Mouse (Mus musculus) hindbrain, embryonic 11.5 days (tissue): Measurements from ENCODE around the gene Catsperz. TPM values are rescaled to one million over a fixed set of nuclear protein-coding genes. Genes with fewer than 3 reads are reported as not detected.

Experiments used
- ATAC-seq: fragments of 200-750 bp; cut with Nextera tagmentation; 2 replicates; pipeline ENCODE4 v1.8.0; 2017; ENCODE audit warnings: mild to moderate bottlenecking, moderate TSS enrichment, moderate library complexity; ENCODE audit not compliant: low FRiP score
- DNase-seq: peaks from one replicate; pipeline ENCODE4 v3.0.0-alpha.2; 2015; ENCODE audit warnings: low spot score
- H3K27ac ChIP-seq: fragments of 300-500 bp; sonication (generic); 2 replicates; pipeline ENCODE4 v1.5.1; 2014; ENCODE audit warnings: mild to moderate bottlenecking, low read depth, low read length
- H3K27me3 ChIP-seq: fragments of 300-500 bp; sonication (generic); 2 replicates; pipeline ENCODE4 v1.6.1; 2014; ENCODE audit warnings: mild to moderate bottlenecking, low read length, moderate library complexity, mixed read lengths; ENCODE audit not compliant: control insufficient read depth, insufficient read depth
- H3K36me3 ChIP-seq: fragments of 300-500 bp; sonication (generic); 2 replicates; pipeline ENCODE4 v1.6.1; 2014; ENCODE audit warnings: mild to moderate bottlenecking, low read length, moderate library complexity, mixed read lengths; ENCODE audit not compliant: control insufficient read depth, insufficient read depth
- H3K4me1 ChIP-seq: fragments of 300-500 bp; sonication (generic); replicated peaks from 2 replicates; pipeline ENCODE4 v1.6.1; 2014; ENCODE audit warnings: low read length, mixed read lengths; ENCODE audit not compliant: control insufficient read depth, insufficient read depth
- H3K4me2 ChIP-seq: fragments of 300-500 bp; sonication (generic); replicated peaks from 2 replicates; pipeline ENCODE4 v1.6.1; 2014; ENCODE audit warnings: mild to moderate bottlenecking, low read depth, low read length
- H3K4me3 ChIP-seq: fragments of 300-500 bp; sonication (generic); 2 replicates; pipeline ENCODE4 v1.5.1; 2014; ENCODE audit warnings: low read depth, low read length
- H3K9ac ChIP-seq: fragments of 300-500 bp; sonication (generic); 2 replicates; pipeline ENCODE4 v1.6.1; 2014; ENCODE audit warnings: low read depth, low read length
- H3K9me3 ChIP-seq: fragments of 300-500 bp; sonication (generic); 2 replicates; pipeline ENCODE4 v1.6.1; 2016; ENCODE audit warnings: low read length; ENCODE audit not compliant: control insufficient read depth
- WGBS: fragments of 180-500 bp; shearing (Covaris S2); extraction: QIAGEN DNeasy Blood & Tissue Kit; methylation state at CpG from one replicate; pipeline ENCODE4 v1.1.7; 2014; 5-methylcytosine and 5-hydroxymethylcytosine counted together
- polyA plus RNA-seq: library from polyadenylated mRNA; unstranded; fragments of >200 nt; fragmentation: Nextera tagmentation; extraction: Ambion mirVana; gene quantifications from 2 replicates; pipeline ENCODE4 v1.2.1, GENCODE M21; 2014

Catsperz gene
- polyA plus RNA-seq, 1 experiment from 2014 or later = not detected

DNA sequence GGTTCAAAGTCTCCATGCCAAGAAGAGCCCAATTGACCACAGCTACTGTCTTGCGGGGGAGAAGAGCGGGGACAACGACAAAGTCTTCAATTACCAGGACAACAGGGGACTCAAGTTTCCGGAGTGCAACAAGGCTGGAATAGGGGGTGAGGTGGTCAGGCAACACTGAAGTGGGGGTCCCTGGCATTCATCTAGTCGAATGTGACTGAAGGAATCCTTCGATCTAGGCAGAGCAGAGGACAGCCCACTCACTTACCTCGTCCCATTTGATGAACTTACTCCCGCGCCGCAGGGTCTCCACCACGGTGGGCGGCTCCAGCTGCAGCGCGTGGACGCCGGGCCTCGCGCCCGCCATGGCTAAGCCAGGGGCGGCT, 44.1 kb upstream of the Catsperz start:
- under 1% methylated on average over 18 of the region's 20 CpGs for WGBS
- Histone ChIP-seq H3K4me1 (peaks cover 5% of the 10 kb centered on the region), H3K9ac (peak overlapping the region; percentile 61; the same call in 1 of the 2 replicates), H3K9me3 (no peaks in the 10 kb centered on the region), H3K4me3 (peak overlapping the region; percentile 38), H3K27me3 (peaks cover 8% of the 10 kb centered on the region), H3K4me2 (peak overlapping the region; percentile 54), H3K36me3 (no peaks in the 10 kb centered on the region), H3K27ac (no peak overlapping the region)
- DNase-seq (no peak), ATAC-seq (no peak)

DNA sequence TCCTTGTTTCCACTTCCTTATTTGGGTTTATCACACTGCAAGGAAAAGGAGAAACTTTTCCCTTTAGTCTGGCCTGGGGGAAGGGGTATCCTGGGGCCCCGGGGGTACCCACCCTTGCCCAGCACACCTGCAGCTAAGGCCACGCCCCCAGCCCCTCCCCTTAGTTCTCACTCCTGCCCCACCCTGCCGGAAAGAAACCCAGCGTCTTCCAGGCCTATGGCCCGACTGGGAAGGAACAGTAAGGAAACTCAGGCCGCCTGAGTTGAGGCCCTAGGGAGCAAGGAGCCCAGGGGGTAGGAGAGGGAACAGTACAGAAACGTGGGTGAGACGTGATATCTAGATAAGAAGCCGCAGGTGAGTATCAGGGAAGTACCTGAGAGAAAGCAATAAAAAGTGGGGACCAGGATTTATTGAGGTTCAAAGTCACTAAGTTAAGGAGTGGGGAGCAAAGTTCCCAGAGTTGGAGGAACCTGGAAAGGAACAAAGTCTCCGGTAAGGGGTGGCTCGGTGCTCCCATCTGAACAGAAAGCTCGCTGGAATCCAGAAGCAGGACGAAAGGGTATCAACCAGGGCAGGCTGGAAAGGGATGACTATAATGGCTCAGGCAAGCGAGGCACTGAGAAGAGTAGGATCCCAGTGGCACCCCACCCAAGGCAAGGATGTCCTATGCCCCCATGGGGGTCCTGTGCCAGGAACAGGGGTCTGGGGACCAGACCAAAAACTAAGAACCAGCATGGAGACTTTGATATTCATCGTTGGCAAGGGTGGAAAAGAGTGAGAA, 43.5 kb upstream of the Catsperz start:
- WGBS = 10% methylated on average over 15 of the region's 15 CpGs
- Histone ChIP-seq H3K9ac (no peak overlapping the region), H3K4me2 (peak overlapping the region; percentile 54), H3K9me3 (no peaks in the 10 kb centered on the region), H3K4me3 (peak overlapping the region; percentile 38; the same call in 1 of the 2 replicates), H3K36me3 (no peaks in the 10 kb centered on the region), H3K27ac (no peak overlapping the region), H3K27me3 (peaks cover 8% of the 10 kb centered on the region), H3K4me1 (peaks cover 5% of the 10 kb centered on the region)
- DNase-seq (no peak), ATAC-seq (no peak)

DNA sequence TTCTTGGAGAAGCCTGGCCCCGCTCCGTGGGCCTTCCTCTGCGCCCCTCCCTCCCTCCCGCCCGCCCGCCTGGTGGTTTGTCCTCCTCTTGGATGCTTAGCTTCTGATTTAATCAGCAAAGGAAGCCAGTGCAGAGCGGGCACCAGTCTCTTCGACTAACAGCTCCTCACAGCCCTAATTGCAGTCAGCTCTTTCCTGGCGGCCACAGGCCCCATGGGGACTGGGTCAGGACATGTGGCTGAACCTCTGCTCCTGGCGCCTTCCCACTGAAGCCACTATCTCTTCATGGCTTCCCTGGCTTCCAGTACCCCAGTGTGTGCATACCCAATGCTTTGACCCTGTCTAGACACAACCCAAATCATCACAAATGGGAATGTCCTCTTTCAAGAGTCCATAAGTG, 31.3 kb upstream of the Catsperz start:
- Histone ChIP-seq H3K36me3 (0 out of 2 replicates have a peak, but pooled peaks cover 2% of the 10 kb centered on the region), H3K4me2 (no peak overlapping the region), H3K9ac (no peak overlapping the region), H3K9me3 (no peaks in the 10 kb centered on the region), H3K27ac (no peak overlapping the region), H3K27me3 (no peaks in the 10 kb centered on the region; the same call in 1 of the 2 replicates), H3K4me1 (0 out of 2 replicates have a peak, but pooled peaks cover 6% of the 10 kb centered on the region), H3K4me3 (no peak overlapping the region)
- DNase-seq = no peak
- no peak for ATAC-seq
- 69% methylated on average over 10 of the region's 10 CpGs for WGBS

DNA sequence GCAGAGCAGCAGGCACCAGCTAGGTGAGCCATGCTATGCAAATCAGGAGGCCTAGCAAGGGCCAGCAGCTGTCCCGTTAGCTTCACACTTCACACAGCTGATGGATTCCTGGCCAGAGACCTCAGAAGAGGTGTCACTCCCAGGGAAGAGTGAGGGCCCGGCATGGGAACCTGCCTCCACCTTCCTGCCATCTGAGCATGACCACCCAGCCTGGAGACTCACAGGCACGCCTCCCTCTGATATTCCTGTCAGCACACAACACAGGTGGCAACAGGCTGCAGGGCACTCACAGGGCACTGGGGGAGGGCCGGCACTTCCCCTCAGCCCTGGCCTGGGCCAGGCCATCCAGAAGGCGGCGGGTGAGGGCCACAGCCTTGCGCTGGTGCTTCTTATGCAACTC, 30.2 kb upstream of the Catsperz start:
- DNase-seq (no peak), ATAC-seq (no peak)
- H3K27me3 ChIP-seq = no peaks in the 10 kb centered on the region; the same call in 1 of the 2 replicates
- 0 out of 2 replicates have a peak, but pooled peaks cover 6% of the 10 kb centered on the region for H3K4me1 ChIP-seq
- WGBS = 83% methylated on average over 7 of the region's 7 CpGs
- no peaks in the 10 kb centered on the region for H3K9me3 ChIP-seq
- H3K27ac ChIP-seq = no peak overlapping the region
- 0 out of 2 replicates have a peak, but pooled peaks cover 2% of the 10 kb centered on the region for H3K36me3 ChIP-seq
- H3K4me2 ChIP-seq = no peak overlapping the region
- no peak overlapping the region for H3K4me3 ChIP-seq
- no peak overlapping the region for H3K9ac ChIP-seq

DNA sequence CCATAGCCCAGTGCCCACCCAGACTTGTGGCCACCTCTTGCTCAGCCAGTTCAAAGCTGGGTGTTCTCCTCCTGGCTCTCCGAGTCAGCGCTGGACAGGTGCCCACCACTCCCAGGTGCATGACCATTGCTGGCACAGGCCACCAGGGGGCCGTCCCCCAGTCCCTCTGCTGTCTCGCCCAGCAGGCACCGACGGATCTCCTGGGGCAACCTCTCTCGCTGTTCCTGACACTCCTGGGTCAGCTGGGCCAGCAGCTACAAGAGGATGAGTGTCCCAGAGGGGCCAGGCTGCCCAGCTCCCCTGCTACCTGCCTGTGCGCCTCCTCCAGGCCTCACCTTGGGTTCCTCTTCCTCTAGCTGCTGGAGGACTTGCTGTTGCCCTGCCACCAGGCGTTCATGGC, 28.9 kb upstream of the Catsperz start:
- Histone ChIP-seq H3K9me3 (no peaks in the 10 kb centered on the region), H3K27me3 (no peaks in the 10 kb centered on the region; the same call in 1 of the 2 replicates), H3K4me3 (no peak overlapping the region), H3K4me1 (peaks cover 12% of the 10 kb centered on the region; the same call in 1 of the 2 replicates), H3K4me2 (no peak overlapping the region), H3K27ac (no peak overlapping the region), H3K9ac (no peak overlapping the region), H3K36me3 (0 out of 2 replicates have a peak, but pooled peaks cover 2% of the 10 kb centered on the region)
- ATAC-seq = no peak
- 54% methylated on average over 9 of the region's 9 CpGs for WGBS
- no peak for DNase-seq

DNA sequence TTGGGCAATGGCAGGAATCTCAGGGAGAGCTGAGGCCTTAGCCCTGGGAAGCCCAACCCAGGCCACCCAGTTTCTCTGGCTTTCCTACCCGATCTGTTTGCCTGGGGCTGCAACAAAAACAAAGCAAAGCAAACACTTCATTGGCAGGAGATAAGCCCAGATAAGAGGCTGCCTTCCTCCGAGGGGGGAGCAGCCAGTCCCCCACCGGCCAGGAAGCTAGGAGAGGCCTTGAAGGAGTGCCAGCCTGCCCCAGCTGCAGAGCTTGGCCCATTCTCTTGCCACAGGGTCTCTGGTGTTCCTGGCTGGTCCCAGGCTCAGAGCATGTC, 27.5 kb upstream of the Catsperz start:
- H3K4me2 ChIP-seq = peak overlapping the region; percentile 71
- H3K27ac ChIP-seq = no peak overlapping the region
- H3K27me3 ChIP-seq = no peaks in the 10 kb centered on the region; the same call in 1 of the 2 replicates
- ATAC-seq (no peak), DNase-seq (no peak)
- WGBS = 43% methylated on average over 3 of the region's 3 CpGs
- peak overlapping the region; percentile 66 for H3K4me3 ChIP-seq
- peak overlapping the region; percentile 88; the same call in 1 of the 2 replicates for H3K9ac ChIP-seq
- H3K36me3 ChIP-seq = 0 out of 2 replicates have a peak, but pooled peaks cover 2% of the 10 kb centered on the region
- peaks cover 12% of the 10 kb centered on the region; the same call in 1 of the 2 replicates for H3K4me1 ChIP-seq
- H3K9me3 ChIP-seq = no peaks in the 10 kb centered on the region

DNA sequence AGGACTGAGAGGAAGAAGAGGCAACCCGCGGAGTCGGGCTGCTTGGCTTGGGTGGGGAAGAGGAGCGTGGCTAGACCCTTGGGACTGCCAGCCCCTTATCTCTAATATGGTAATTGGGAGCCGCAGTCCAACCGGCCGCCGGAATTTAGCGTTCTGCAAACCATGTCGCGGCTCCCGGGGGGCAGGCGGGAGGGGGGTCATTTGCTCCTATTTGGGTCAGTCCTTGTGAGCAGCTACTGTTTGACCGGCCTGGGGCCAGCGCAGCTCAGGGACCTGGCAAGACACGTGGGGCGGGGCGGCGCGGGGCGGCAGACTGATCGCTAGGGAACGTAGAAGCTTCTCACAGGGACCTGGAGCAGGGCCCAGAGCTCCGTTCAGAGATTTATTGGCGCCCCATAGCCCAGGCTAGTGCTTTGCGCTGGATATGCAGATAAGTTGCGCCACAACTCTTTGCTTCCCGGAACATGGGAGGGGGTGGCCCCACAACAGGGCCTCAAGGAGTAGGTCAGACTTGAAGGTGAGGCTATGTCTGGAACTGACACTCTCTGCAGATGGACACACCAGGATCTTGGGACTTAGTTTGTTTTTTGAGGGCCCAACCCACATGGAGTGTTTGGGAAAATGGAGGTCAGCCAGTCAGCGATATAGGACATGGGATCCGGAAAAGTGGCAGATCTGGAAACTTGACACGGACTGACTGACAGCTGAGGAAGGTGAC, 27.0 kb upstream of the Catsperz start:
- 3% methylated on average over 31 of the region's 31 CpGs for WGBS
- 0 out of 2 replicates have a peak, but pooled peaks cover 2% of the 10 kb centered on the region for H3K36me3 ChIP-seq
- ATAC-seq (peak; percentile 46), DNase-seq (peak; percentile 57)
- peak overlapping the region; percentile 71 for H3K4me2 ChIP-seq
- H3K4me1 ChIP-seq = peaks cover 12% of the 10 kb centered on the region; the same call in 1 of the 2 replicates
- H3K27ac ChIP-seq = peak overlapping the region; percentile 98
- H3K4me3 ChIP-seq = peak overlapping the region; percentile 66
- H3K9me3 ChIP-seq = no peaks in the 10 kb centered on the region
- H3K27me3 ChIP-seq = no peaks in the 10 kb centered on the region; the same call in 1 of the 2 replicates
- peak overlapping the region; percentile 88 for H3K9ac ChIP-seq

DNA sequence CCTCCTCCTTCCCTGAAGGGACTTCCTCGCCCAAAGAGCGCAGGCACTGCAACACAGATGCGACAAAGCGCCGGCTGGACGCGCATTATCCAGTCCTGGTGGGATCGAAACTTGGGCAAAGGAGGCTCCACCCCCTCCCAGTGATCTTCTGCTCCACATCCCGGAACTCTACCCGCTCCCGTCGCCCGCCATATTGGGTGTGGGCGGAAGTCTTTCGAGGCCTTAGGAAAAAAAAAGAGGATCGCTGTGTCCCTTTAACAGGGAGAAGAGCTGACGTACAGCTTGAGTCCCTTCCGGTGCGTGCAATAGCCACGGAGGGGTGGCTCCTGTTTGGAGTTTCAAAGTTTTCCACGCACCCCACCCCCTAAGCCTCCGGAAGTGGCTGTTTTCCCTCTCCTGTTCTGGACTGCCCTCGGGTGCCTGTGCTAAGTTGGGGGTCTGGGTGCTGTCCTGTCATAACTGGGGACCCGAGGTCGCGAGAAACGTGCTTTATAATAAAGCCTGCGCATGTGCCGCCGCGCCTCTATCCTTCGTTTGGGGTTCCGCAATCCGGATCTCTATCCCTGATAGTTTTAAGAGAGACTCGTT, 26.3 kb upstream of the Catsperz start:
- Histone ChIP-seq H3K9ac (peak overlapping the region; percentile 88), H3K27ac (peak overlapping the region; percentile 98), H3K36me3 (0 out of 2 replicates have a peak, but pooled peaks cover 2% of the 10 kb centered on the region), H3K27me3 (no peaks in the 10 kb centered on the region; the same call in 1 of the 2 replicates), H3K9me3 (no peaks in the 10 kb centered on the region), H3K4me3 (peak overlapping the region; percentile 66), H3K4me1 (peaks cover 12% of the 10 kb centered on the region; the same call in 1 of the 2 replicates), H3K4me2 (peak overlapping the region; percentile 71)
- ATAC-seq = peak; percentile 84
- under 1% methylated on average over 35 of the region's 35 CpGs for WGBS
- DNase-seq = peak; percentile 94
